Mouse (Mus musculus): Measurements from ENCODE around the gene Wdr78.

DNA sequence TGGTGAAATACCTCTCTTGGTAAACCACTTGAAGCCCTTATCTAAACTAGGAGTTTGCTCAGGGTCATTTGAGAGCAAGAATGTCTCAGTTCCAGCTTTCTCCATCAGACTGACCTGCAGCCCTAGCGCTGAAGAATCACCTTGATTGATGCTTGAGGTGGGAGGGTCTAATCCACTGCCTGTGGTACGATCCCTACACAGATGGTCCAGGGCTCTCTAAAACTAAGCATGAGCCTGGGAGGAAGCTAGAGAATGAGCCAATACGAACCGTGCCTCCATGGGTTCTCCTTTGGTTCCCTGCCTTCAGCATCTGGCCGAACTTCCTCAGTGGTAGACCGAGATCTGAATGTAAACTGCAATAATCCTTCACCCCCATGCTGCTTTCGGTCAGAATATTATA is 86.6 kb downstream of the Wdr78 start:
- TF ChIP-seq CTCF (IDR thresholded peaks at IDR 0.05; ENCODE audit: control insufficient read depth, insufficient read depth, insufficient read length) (no peak), USF1 (IDR thresholded peaks at IDR 0.05; ENCODE audit: low read depth) (no peak), CEBPB (IDR thresholded peaks at IDR 0.05; ENCODE audit: low read depth) (no peak), MYOG (IDR thresholded peaks at IDR 0.05; ENCODE audit: control insufficient read depth, extremely low read depth, insufficient read length) (no peak), MAX (IDR thresholded peaks at IDR 0.05) (no peak)
